Mouse (Mus musculus) bone marrow macrophage, adult 2 months (primary cell): ENCODE measurements around the gene Donson.

Experiments
- CTCF ChIP-seq: IDR thresholded peaks from 2 replicates; pipeline ENCODE4 v1.5.1; 2012; ENCODE audit warnings: low read depth, mild to moderate bottlenecking, low read length, moderate library complexity
- POLR2A ChIP-seq: IDR thresholded peaks from 2 replicates; pipeline ENCODE4 v1.6.1; 2012; ENCODE audit warnings: mild to moderate bottlenecking, low read depth, low read length, borderline replicate concordance

GRCm38 (mm10) chr16:91659798-91660197 lies 28.8 kb downstream of the Donson start:
- TF ChIP-seq POLR2A (no peak), CTCF (no peak)
